Mouse (Mus musculus) CD4-positive, CD25-positive, alpha-beta regulatory T cell, adult 9 weeks (primary cell): Measurements from ENCODE around the gene Olfr727. TPM values are rescaled to one million over a fixed set of nuclear protein-coding genes. Genes with fewer than 3 reads are reported as not detected.

Source experiments
- polyA plus RNA-seq: library from polyadenylated mRNA; unstranded; fragments of 100-300 nt; shearing (Covaris generic); gene quantifications from one replicate; pipeline ENCODE4 v1.2.1, GENCODE M21; 2017

The Olfr727 gene
- polyA plus RNA-seq = not detected

DNA sequence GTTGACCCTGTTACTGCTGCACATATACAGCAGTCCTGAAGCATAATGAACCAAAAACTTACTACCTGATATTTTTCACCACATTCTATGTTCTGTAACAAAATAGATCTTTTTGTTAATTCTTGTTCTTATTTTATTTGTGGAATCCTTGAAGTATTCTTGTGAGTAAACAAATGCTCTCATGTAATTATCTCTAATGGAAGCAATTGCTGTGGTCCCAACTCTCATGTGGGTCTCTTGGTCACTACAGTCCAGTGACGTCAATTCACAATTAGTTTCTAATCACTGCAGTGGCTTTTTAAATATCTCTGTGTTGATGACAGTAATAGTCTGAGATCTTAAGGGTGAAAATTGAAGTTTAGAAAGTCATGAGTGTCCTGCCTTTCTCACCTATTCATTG is at the start of gene Olfr727:
Olfr727 (plus strand) TSS at position 301 of the 400 bp plus-strand sequence.

DNA sequence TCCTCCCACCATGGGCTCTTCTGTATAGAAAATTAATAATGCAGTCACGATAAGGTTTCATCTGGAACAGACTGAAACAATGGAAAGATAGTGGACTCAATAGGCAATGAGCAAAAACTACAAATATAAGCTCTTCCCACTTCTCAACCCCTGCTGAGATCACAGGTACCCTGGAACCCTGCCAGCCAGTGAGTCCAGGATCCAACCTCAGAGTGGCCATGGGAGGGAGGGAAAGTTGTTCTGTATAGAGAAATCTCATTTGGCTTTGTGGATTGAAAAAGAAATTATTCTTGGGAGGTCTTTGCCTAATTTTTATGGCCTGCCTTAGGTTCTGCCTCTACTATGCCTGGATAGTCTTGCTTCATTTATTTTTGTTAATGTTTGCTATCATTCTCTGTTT is 32.1 kb upstream of the Olfr727 start, which contains the start of gene Olfr726:
Olfr726 (minus strand) TSS at position 101 of the 400 bp plus-strand sequence.

DNA sequence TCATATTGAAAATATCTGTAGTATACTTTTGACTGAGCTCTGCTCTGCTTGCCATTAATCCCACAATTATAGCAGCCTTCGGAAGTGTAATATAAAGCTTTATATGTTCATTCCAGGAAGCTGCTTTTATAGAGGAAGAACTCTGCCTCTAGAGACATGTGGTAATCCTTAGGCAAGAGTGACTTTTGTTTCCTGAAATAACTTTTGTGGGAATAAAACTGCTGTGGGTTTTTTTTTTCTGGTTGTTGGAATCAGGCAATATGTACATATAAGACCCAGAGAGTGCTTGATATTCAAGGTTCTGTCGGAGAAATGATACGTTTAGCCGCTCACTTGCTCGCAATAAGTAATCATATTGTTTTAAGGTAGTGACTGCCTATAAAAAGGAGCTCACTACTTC is 19.6 kb downstream of the Olfr727 start, which contains the start of gene Olfr728:
Olfr728 (minus strand) TSS at position 101 of the 400 bp plus-strand sequence.

DNA sequence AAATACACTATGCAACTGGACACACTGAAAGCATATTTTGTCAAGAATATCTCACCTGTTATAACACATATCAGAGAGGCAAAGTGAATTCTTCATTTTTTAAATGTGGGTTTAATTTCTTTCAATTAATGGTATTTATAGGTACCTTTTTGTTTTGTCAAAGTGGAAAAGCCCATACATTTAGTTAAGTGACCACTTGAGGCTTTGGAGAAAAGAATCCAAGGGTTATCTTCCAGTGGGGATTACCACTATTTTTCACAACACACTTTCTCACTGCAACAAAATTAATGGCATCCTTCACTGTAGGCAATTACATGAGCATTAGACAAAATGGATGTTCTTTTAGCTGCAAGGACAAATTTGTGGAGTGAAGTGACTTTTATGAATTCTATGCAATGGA is 29.8 kb downstream of the Olfr727 start, which contains the start of gene Olfr729:
Olfr729 (minus strand) TSS at position 101 of the 400 bp plus-strand sequence.

Other genes with a start within 250 kb of the Olfr727 start
- not detected for gene Olfr722, start 221.2 kb upstream of the Olfr727 start, polyA plus RNA-seq
- gene Olfr723, start 191.4 kb upstream of the Olfr727 start, polyA plus RNA-seq = not detected
- not detected for gene Olfr724, start 159.9 kb upstream of the Olfr727 start, polyA plus RNA-seq
- not detected for gene Olfr725, start 82.8 kb upstream of the Olfr727 start, polyA plus RNA-seq
- gene Olfr726, start 32.2 kb upstream of the Olfr727 start, polyA plus RNA-seq = not detected
- 0.07 TPM for gene Olfr728, start 19.5 kb downstream of the Olfr727 start, polyA plus RNA-seq
- not detected for gene Olfr729, start 29.7 kb downstream of the Olfr727 start, polyA plus RNA-seq
- gene Olfr730, start 65.0 kb downstream of the Olfr727 start, polyA plus RNA-seq = not detected
- 0.06 TPM for gene Olfr731, start 118.7 kb downstream of the Olfr727 start, polyA plus RNA-seq
- not detected for gene Olfr732, start 161.0 kb downstream of the Olfr727 start, polyA plus RNA-seq
- gene Olfr733, start 178.3 kb downstream of the Olfr727 start, polyA plus RNA-seq = 0.07 TPM
- not detected for gene Olfr734, start 203.6 kb downstream of the Olfr727 start, polyA plus RNA-seq
- not detected for gene Olfr735, start 225.7 kb downstream of the Olfr727 start, polyA plus RNA-seq
- gene Tlr11, start 234.7 kb downstream of the Olfr727 start, polyA plus RNA-seq = not detected